ENCODE assay signal across 22 mouse cellular contexts in the genomic region with DNA sequence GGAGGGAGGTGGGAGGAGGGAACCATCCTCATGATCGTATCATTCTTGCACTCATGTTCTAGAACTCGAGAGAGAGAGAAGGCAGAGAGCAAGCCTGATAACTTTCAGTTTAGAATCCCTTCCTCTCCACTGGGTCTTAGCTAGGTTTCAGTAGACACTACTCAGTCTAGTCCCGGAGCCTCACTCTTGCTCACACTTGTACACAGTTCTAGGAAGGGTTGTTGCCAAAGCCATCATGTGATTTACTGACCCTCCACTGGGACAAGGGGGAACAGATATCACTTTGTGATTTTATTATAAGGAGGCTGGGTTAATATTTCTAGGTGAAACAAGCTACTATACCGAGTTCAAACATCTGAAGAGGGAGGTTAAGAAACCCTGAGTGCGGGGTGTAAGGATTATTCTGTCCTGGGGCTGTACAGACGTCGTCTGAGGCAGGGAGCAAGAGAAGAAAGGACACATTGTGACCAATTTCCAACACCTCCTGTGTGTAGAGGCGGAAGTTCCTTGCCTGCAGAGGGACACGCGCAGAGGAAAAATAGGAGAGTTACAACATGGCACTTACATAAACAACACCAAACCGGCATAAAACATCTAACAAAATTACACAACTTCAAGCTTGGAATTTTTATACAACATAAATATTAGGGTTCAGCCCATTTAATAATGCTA.
"Had no signal": no experiment of that assay in that cellular context is flagged by ENCODE, and none has a peak within 500 bp of the region (broad histone marks: within the 10 kb centered on the region; RNA-seq: fewer than 3 reads in every experiment).

No protein-coding gene starts in this region.

- H3K36me3 ChIP-seq: liver, embryonic 12.5 days; liver, embryonic 15.5 days; midbrain, embryonic 12.5 days; midbrain, embryonic 15.5 days; neural tube, embryonic 12.5 days; neural tube, embryonic 15.5 days had no signal

- H3K27ac ChIP-seq: liver, embryonic 12.5 days; liver, embryonic 15.5 days; macrophage; midbrain, embryonic 12.5 days; midbrain, embryonic 15.5 days; neural tube, embryonic 12.5 days; neural tube, embryonic 15.5 days; stomach, postnatal 0 days had no signal

- H3K27me3 ChIP-seq: liver, embryonic 12.5 days; liver, embryonic 15.5 days; midbrain, embryonic 12.5 days; midbrain, embryonic 15.5 days; neural tube, embryonic 12.5 days; neural tube, embryonic 15.5 days had no signal

- DNase-seq: kidney, adult 18-20 months; kidney, adult 9 months; kidney, postnatal 14 days; kidney, postnatal 4 days; left cerebral cortex, postnatal 4 days; liver; lung, adult 2 months; right cerebral cortex, adult 18-20 months; right cerebral cortex, postnatal 14 days; right cerebral cortex, postnatal 4 days; thymus, adult 2 months; thymus, postnatal 14 days; thymus, postnatal 4 days had no signal

- H3K4me3 ChIP-seq: liver, embryonic 12.5 days; liver, embryonic 15.5 days; midbrain, embryonic 12.5 days; midbrain, embryonic 15.5 days; neural tube, embryonic 12.5 days; neural tube, embryonic 15.5 days had no signal

- ATAC-seq: intestine, embryonic 16.5 days; liver, embryonic 12.5 days; midbrain, embryonic 15.5 days had no signal

- H3K9me3 ChIP-seq: liver, embryonic 12.5 days; liver, embryonic 15.5 days; midbrain, embryonic 12.5 days; midbrain, embryonic 15.5 days; neural tube, embryonic 12.5 days; neural tube, embryonic 15.5 days had no signal

- H3K4me2 ChIP-seq: liver, embryonic 12.5 days; liver, embryonic 15.5 days; midbrain, embryonic 12.5 days; midbrain, embryonic 15.5 days; neural tube, embryonic 12.5 days; neural tube, embryonic 15.5 days had no signal

- H3K4me1 ChIP-seq: liver, embryonic 12.5 days; liver, embryonic 15.5 days; midbrain, embryonic 12.5 days; midbrain, embryonic 15.5 days; neural tube, embryonic 12.5 days; neural tube, embryonic 15.5 days had no signal

- H3K9ac ChIP-seq: liver, embryonic 12.5 days; liver, embryonic 15.5 days; midbrain, embryonic 12.5 days; midbrain, embryonic 15.5 days; neural tube, embryonic 12.5 days; neural tube, embryonic 15.5 days had no signal
